Mouse (Mus musculus): ENCODE data around the gene Ssh1. TPM values are rescaled to one million over a fixed set of nuclear protein-coding genes. Genes with fewer than 3 reads are reported as not detected.

Gene Ssh1
- polyA plus RNA-seq, 1 experiment from 2014 or later: 19.4 TPM

DNA sequence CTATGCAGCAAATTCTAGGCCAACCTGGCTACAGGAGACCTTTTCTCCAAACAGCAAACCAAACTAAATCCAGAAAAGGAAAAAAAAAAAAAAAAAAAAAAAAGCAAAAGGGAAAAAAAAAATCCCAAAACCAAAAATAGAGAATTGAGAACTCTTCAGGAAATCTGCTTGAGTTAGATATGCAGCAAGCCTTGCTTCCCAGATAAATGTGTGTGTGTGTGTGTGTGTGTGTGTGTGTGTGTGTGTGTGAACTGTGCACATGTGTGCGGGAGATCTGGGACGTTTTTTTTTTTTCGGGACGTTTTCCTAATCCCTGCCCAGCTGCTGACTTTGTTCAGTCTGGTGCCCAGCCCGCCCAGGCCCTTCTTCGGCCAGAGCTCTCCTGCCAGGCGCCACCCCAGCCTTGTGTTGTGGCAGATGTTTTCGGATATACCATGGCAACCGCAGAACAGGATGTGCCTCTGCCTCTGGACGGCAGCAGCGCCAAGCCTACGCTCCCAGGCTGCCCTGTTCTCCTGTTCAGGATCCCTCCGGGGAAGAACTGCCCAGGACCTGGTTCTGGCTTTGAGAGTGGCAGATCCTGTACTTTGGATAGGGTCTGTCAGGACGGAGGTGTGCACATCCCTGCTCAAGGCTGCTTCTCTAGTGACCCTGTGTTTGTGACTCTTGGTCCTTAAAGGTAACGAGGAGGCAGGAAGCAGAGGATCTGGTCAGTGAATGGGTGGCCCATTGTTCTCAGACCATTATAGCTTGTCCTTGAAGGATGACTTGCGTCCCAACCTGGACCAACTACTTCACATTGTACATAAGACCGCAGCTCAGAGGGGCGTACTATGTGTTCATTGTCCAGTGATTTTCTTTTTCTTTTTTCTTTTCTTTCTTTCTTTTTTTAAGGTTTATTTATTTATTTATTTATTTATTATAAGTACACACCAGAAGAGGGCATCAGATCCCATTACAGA is 62.8 kb downstream of the Ssh1 start:
- 0 out of 2 replicates have a peak overlapping the region, but pooled peaks have one; percentile 0 for H3K27ac ChIP-seq
- ATAC-seq (ENCODE audit: low FRiP score): no peak; the same call in 1 of the 2 replicates
- WGBS: 17% methylated on average over 18 of the region's 18 CpGs
- H3K9me3 ChIP-seq (ENCODE audit: control insufficient read depth, low read length): 0 out of 2 replicates have a peak, but pooled peaks cover 4% of the 10 kb centered on the region
- no peaks in the 10 kb centered on the region for H3K27me3 ChIP-seq (ENCODE audit: control insufficient read depth, insufficient read depth, low read length)
- H3K4me2 ChIP-seq (replicated peaks): peak overlapping the region; percentile 15; the same call in 1 of the 2 replicates
- DNase-seq (ENCODE audit: low spot score): peak; percentile 44
- H3K4me1 ChIP-seq (replicated peaks; ENCODE audit: control insufficient read depth, insufficient read depth, low read length): 0 out of 2 replicates have a peak, but pooled peaks cover 5% of the 10 kb centered on the region
- no peaks in the 10 kb centered on the region for H3K36me3 ChIP-seq (replicated peaks; ENCODE audit: control insufficient read depth, insufficient read depth)
- H3K4me3 ChIP-seq (replicated peaks; ENCODE audit: low read length): no peak overlapping the region
- H3K9ac ChIP-seq: no peak overlapping the region

DNA sequence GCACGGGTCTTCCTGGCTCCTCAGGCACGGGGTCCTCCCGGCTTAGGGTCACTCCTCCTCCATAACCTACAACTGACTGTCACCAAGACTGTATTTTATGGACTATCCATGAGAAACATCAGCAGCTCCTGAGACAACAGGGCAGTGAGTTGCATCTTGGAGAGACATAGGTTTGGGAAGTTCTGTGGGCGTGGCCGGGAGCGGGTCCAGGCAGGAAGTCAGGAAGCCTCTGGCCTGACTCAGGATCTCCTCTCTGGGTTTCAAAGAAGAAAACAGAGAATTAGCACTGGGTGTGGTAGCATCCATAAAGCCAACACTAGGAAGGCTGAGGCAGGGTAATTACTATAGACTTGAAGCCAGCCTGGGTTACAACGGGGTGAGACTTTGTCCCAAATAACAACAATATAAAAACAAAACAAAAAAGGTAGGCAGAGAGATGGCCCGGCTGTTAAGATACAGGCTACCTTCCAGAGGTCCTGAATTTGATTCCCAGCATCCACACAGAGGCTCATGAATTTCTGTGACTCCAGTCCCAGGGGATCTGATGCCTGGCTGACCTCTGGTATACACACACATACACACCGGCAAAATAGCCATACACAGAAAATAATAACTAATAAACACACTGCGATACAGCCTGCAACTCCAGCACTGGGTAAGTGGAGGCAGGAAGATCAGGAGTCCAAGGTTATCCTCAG is 63.6 kb downstream of the Ssh1 start:
- DNase-seq (ENCODE audit: low spot score): no peak
- 0 out of 2 replicates have a peak, but pooled peaks cover 4% of the 10 kb centered on the region for H3K9me3 ChIP-seq (ENCODE audit: control insufficient read depth, low read length)
- 0 out of 2 replicates have a peak, but pooled peaks cover 5% of the 10 kb centered on the region for H3K4me1 ChIP-seq (replicated peaks; ENCODE audit: control insufficient read depth, insufficient read depth, low read length)
- no peak overlapping the region for H3K4me2 ChIP-seq (replicated peaks)
- no peaks in the 10 kb centered on the region for H3K27me3 ChIP-seq (ENCODE audit: control insufficient read depth, insufficient read depth, low read length)
- H3K36me3 ChIP-seq (replicated peaks; ENCODE audit: control insufficient read depth, insufficient read depth): no peaks in the 10 kb centered on the region
- WGBS: 55% methylated on average over 10 of the region's 10 CpGs
- no peak overlapping the region for H3K27ac ChIP-seq
- ATAC-seq (ENCODE audit: low FRiP score): no peak
- no peak overlapping the region for H3K9ac ChIP-seq
- no peak overlapping the region for H3K4me3 ChIP-seq (replicated peaks; ENCODE audit: low read length)

DNA sequence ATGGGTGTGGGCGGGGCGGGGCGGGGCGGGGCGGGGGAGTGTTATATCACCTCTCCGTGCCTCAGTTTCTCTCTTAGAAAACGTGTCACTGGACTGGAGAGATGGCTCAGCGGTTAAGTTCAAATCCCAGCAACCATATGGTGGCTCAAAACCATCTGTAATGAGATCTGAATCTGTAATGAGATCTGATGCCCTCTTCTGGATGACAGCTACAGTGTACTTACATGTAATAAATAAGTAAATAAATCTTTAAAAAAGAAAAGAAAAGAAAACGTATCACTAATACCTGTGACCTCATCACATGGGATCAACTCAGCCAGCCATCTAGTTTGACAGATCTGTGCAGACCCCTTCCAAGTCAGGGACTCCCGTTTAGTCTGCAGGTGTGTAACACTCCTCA is 64.2 kb downstream of the Ssh1 start:
- H3K27me3 ChIP-seq (ENCODE audit: control insufficient read depth, insufficient read depth, low read length): no peaks in the 10 kb centered on the region
- no peak overlapping the region for H3K9ac ChIP-seq
- H3K27ac ChIP-seq: no peak overlapping the region
- H3K36me3 ChIP-seq (replicated peaks; ENCODE audit: control insufficient read depth, insufficient read depth): no peaks in the 10 kb centered on the region
- DNase-seq (ENCODE audit: low spot score) (no peak), ATAC-seq (ENCODE audit: low FRiP score) (no peak)
- 0 out of 2 replicates have a peak, but pooled peaks cover 4% of the 10 kb centered on the region for H3K9me3 ChIP-seq (ENCODE audit: control insufficient read depth, low read length)
- H3K4me2 ChIP-seq (replicated peaks): no peak overlapping the region
- 66% methylated on average over 10 of the region's 10 CpGs for WGBS
- H3K4me3 ChIP-seq (replicated peaks; ENCODE audit: low read length): no peak overlapping the region
- H3K4me1 ChIP-seq (replicated peaks; ENCODE audit: control insufficient read depth, insufficient read depth, low read length): 0 out of 2 replicates have a peak, but pooled peaks cover 5% of the 10 kb centered on the region

DNA sequence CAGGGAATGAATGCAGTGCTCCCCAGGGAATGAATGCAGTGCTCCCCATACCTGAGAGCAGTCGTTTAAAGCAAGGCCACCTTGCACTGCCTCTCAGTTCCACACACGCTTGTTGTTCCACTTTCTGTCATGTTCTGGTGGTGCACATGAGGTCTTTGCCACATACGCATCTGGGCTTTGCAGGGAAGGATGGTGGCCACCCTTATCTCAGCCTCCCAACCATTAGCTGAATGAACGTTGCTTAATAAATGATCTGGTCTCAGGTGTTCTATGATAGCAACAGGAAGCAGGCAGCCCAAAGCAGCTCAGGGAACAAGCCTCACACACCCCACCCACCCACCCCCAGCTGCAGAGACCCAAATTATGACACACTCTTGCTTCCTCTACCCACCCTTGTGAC is 69.1 kb downstream of the Ssh1 start:
- H3K4me2 ChIP-seq (replicated peaks): no peak overlapping the region
- WGBS: 88% methylated on average over 4 of the region's 4 CpGs

DNA sequence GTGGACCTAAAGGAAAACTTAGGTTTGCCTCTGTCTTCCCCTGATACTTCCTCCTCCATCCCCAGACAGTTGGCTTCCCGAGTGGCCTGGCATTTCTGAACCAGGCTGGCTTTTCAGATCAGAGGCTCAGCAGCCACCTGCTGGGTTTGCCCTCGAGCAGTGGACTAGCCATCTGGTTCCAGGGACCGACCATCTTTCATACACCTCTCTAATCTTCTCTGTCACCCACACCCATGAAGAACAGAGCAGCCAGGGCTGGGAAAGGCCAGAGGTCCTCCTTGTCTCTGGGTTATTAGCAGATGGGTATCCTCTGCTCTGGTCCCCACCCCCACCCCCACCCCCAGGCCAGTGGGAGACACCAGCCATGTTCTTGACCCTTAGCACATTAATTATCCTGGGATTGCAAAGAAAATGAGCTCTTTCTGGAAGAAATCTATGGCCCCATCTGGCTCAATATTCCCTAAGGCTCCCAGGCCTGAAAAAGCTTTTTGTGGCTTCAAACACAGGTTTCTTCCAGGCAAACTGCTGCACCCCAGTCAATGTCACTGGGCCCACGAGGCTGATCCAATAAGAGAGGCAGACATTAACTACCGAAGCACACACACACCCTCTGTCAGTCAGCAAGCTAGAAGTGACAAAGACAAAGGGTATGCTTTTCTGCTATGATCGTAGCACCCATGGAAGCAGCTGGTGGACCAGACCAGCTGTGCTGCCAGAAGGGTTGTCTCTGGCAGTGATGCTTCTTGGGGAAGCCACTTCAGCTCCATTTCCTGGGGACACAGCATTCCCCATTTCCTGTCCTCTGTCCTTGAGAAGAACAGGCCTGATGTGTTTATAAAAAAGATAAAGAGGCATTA is 72.2 kb downstream of the Ssh1 start:
- Histone ChIP-seq H3K9me3 (ENCODE audit: control insufficient read depth, low read length) (no peaks in the 10 kb centered on the region), H3K4me3 (replicated peaks; ENCODE audit: low read length) (no peak overlapping the region), H3K27me3 (ENCODE audit: control insufficient read depth, insufficient read depth, low read length) (no peaks in the 10 kb centered on the region), H3K9ac (no peak overlapping the region), H3K27ac (peak overlapping the region; percentile 75), H3K4me1 (replicated peaks; ENCODE audit: control insufficient read depth, insufficient read depth, low read length) (peaks cover 10% of the 10 kb centered on the region), H3K4me2 (replicated peaks) (no peak overlapping the region), H3K36me3 (replicated peaks; ENCODE audit: control insufficient read depth, insufficient read depth) (no peaks in the 10 kb centered on the region)
- no peak; the same call in 1 of the 2 replicates for ATAC-seq (ENCODE audit: low FRiP score)
- 11% methylated on average over 6 of the region's 6 CpGs for WGBS
- DNase-seq (ENCODE audit: low spot score): peak; percentile 28

More for the DNA sequence above, 69.1 kb downstream of the Ssh1 start:
- DNase-seq (ENCODE audit: low spot score) (no peak), ATAC-seq (ENCODE audit: low FRiP score) (no peak)
- no peak overlapping the region for H3K9ac ChIP-seq
- H3K36me3 ChIP-seq (replicated peaks; ENCODE audit: control insufficient read depth, insufficient read depth): no peaks in the 10 kb centered on the region
- no peak overlapping the region for H3K27ac ChIP-seq
- 0 out of 2 replicates have a peak, but pooled peaks cover 4% of the 10 kb centered on the region for H3K9me3 ChIP-seq (ENCODE audit: control insufficient read depth, low read length)
- H3K4me3 ChIP-seq (replicated peaks; ENCODE audit: low read length): no peak overlapping the region
- H3K27me3 ChIP-seq (ENCODE audit: control insufficient read depth, insufficient read depth, low read length): no peaks in the 10 kb centered on the region
- peaks cover 10% of the 10 kb centered on the region for H3K4me1 ChIP-seq (replicated peaks; ENCODE audit: control insufficient read depth, insufficient read depth, low read length)

DNA sequence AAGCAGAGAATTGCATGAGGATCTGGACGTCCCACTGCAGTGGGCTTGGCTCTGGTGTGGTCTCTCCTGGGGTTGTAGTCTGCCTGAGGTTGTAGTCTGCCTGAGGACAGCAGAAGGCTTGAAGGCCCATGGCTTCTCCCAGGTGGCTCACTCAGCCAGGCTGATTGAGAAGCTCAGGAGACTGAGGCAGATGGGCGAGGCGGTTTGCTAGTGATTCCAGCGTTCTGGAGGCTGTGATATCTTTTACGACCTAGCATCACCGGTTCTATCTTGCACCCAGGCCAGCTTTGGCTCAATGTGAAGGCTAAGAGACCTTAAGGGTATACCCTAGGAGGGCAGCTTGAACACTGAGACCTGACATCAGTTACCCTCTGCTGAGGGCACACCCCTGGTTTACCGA is 74.6 kb downstream of the Ssh1 start:
- H3K4me1 ChIP-seq (replicated peaks; ENCODE audit: control insufficient read depth, insufficient read depth, low read length): peaks cover 10% of the 10 kb centered on the region
- H3K9ac ChIP-seq: no peak overlapping the region
- H3K9me3 ChIP-seq (ENCODE audit: control insufficient read depth, low read length): no peaks in the 10 kb centered on the region
- no peak overlapping the region for H3K4me2 ChIP-seq (replicated peaks)
- DNase-seq (ENCODE audit: low spot score) (no peak), ATAC-seq (ENCODE audit: low FRiP score) (no peak)
- H3K27me3 ChIP-seq (ENCODE audit: control insufficient read depth, insufficient read depth, low read length): no peaks in the 10 kb centered on the region
- H3K27ac ChIP-seq: no peak overlapping the region
- WGBS: 77% methylated on average over 7 of the region's 7 CpGs
- no peaks in the 10 kb centered on the region for H3K36me3 ChIP-seq (replicated peaks; ENCODE audit: control insufficient read depth, insufficient read depth)
- H3K4me3 ChIP-seq (replicated peaks; ENCODE audit: low read length): no peak overlapping the region

DNA sequence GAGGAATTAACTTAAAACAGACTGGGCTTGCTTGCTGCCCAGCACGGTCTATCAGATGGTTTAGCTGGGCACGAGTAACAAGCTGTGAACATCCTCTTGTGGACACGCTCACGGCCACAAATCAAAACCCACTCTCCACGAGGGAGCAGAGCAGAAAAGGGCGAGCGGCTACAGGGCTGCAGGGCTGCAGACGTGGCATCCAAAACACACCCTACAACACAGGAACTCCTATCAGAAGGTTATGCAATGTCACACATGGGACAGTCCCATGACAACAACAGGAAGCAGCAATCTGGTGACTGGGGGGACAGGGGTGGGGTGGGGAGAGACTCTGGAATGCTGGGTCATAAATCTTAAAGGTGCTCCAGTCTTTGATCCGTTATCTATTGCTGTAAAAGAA is 75.0 kb downstream of the Ssh1 start:
- Histone ChIP-seq H3K4me1 (replicated peaks; ENCODE audit: control insufficient read depth, insufficient read depth, low read length) (peaks cover 10% of the 10 kb centered on the region), H3K27ac (no peak overlapping the region), H3K36me3 (replicated peaks; ENCODE audit: control insufficient read depth, insufficient read depth) (no peaks in the 10 kb centered on the region), H3K9ac (no peak overlapping the region), H3K27me3 (ENCODE audit: control insufficient read depth, insufficient read depth, low read length) (no peaks in the 10 kb centered on the region), H3K9me3 (ENCODE audit: control insufficient read depth, low read length) (no peaks in the 10 kb centered on the region), H3K4me2 (replicated peaks) (no peak overlapping the region), H3K4me3 (replicated peaks; ENCODE audit: low read length) (no peak overlapping the region)
- ATAC-seq (ENCODE audit: low FRiP score) (no peak), DNase-seq (ENCODE audit: low spot score) (no peak)
- 70% methylated on average over 9 of the region's 9 CpGs for WGBS

DNA sequence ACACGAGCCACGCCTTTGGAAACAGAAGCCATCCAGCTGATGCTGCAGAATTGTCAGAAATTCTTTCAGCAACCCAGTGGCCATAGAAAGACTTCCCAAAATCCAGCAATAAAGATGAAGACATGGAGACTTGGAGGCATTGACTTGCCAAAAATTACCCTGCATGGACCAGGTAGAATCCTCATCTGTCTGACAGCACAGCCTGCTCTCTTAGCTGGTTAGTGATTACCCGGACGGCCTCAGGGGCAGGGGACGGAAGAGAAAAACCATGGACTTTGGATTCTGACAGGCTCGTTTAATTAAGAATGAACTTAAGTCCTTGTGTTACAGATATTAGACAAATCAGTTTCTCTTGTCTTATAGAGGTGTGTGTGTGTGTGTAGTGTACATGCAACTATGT is 83.0 kb downstream of the Ssh1 start:
- Histone ChIP-seq H3K27ac (no peak overlapping the region), H3K4me1 (replicated peaks; ENCODE audit: control insufficient read depth, insufficient read depth, low read length) (peaks cover 17% of the 10 kb centered on the region), H3K9me3 (ENCODE audit: control insufficient read depth, low read length) (no peaks in the 10 kb centered on the region), H3K36me3 (replicated peaks; ENCODE audit: control insufficient read depth, insufficient read depth) (no peaks in the 10 kb centered on the region), H3K4me2 (replicated peaks) (no peak overlapping the region), H3K9ac (no peak overlapping the region), H3K27me3 (ENCODE audit: control insufficient read depth, insufficient read depth, low read length) (no peaks in the 10 kb centered on the region), H3K4me3 (replicated peaks; ENCODE audit: low read length) (no peak overlapping the region)
- DNase-seq (ENCODE audit: low spot score) (no peak), ATAC-seq (ENCODE audit: low FRiP score) (no peak)
- 72% methylated on average over 6 of the region's 6 CpGs for WGBS
